Mouse (Mus musculus): ENCODE results near the gene Inpp5e.
A peak's percentile ranks its signal among the peaks of the same experiment; 100 is the strongest.
"Not testable (repeated sequence)": the region's sequence is repeated elsewhere in the genome, so short reads cannot be mapped to it uniquely, and the experiment has no call there.

Gene Inpp5e

GRCm38 (mm10) chr2:26421969-26422368, 13.0 kb upstream of the Inpp5e start:
- no peak for DNase-seq (ENCODE audit: low read depth, low spot score)

DNA sequence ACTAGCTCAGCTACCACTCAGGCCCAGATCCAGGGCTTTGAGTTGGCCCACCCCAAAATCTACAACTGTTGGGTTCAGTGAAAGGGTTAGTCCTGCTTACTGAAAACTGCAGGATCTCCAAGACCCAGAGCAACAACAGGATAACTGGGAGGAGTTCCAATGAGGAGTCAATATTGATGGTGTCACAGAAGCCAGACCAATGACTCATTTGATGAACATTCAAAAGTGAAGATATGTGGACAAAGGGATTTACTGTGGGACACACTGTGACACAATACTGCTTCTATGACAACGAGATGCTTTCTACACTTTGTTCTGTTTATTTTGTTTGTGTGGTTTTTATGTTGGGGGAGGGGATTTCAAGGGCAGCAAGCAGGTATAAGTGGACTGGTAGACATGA, 9.1 kb upstream of the Inpp5e start:
- DNase-seq (ENCODE audit: low read depth, low spot score) = no peak

GRCm38 (mm10) chr2:26417066-26417465, 8.1 kb upstream of the Inpp5e start:
- DNase-seq (ENCODE audit: low read depth, low spot score) = no peak

GRCm38 (mm10) chr2:26410931-26411411, 2.0 kb upstream of the Inpp5e start:
- no peak for DNase-seq (ENCODE audit: low read depth, low spot score)

DNA sequence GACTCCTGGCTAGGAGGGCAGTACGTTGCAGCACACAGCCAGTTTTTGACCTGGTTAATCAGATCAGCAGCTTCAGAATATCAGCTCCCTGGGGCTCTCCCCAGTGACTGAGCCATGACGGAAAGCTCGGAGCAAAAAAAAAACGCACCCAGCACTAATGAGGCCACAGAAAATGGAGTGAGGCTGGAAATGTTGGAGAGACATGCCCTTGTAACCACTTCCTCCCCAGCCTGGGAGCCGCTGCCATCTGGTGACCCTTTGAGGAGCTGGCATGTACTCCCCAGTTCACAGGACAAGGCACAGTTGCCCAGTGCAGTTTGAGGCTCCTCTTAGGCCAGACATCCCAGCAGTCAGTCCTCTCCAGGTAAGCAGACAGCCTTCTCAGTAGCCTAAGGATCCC, 1.1 kb upstream of the Inpp5e start:
- DNase-seq (ENCODE audit: low read depth, low spot score) = no peak

GRCm38 (mm10) chr2:26409362-26409761, 359 bp upstream of the Inpp5e start:
- no peak for DNase-seq (ENCODE audit: low read depth, low spot score)

DNA sequence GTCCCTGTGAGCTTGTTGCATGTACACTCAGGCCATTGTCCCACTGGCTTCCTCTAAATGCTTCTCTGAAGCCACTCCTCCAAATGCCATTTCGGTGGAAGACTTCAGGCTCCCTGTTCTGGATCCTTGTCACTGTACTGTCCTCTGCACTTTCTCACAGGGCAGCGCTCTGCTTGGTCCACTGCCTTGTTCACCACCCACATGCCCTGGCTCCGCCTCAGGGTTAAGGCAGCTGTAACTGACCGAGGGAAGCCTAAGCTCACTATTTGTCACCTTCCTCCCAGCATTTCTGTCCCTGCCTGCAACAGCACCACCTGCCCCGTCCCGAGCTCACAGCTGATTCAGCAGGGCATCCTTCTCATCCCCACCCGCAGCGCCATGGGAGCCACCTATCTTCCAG, 5.7 kb downstream of the Inpp5e start:
- no peak for DNase-seq (ENCODE audit: low read depth, low spot score)

- DNase-seq (ENCODE audit: low read depth, low spot score) = no peak
Observed at GRCm38 (mm10) chr2:26402265-26402664, 6.7 kb downstream of the Inpp5e start.

DNA sequence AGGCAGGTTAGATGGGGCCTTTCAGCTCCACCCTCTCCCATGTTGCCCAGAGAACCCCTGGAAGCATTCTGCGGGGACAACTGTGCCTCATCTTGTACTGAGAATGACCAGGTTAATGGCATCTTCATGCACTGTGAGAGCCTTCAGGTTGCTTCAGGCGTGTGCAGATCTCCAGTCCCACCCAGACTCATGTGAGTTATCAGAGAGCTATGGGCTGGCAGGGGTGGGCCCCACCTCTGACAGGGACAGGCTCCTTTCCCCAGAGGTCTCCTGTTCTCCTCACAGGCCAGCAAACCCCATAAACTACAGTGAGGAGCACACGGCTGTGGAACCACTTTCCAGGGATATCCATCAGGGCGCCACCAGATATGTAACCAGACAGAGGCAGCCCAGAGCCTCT, 8.0 kb downstream of the Inpp5e start:
- no peak for DNase-seq (ENCODE audit: low read depth, low spot score)

DNA sequence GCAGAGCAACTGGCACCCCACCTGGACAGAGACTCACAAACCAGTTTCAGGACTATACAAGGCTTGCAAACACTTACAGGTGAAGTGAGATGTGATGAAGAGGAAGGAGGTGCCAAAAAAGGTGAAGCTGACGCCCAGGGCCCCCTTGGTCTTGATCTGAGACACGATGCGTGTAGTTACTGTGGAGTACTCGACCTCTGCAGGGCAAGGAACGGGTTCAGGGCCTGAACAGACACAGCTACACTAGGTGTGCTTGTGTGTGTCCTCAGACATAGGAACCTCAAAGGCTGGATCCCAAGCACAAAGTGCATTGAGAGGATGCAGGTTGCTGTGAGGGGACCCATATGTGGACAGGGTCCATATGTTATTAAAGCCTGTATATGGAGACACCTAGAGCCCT, 8.7 kb downstream of the Inpp5e start:
- no peak for DNase-seq (ENCODE audit: low read depth, low spot score)

DNA sequence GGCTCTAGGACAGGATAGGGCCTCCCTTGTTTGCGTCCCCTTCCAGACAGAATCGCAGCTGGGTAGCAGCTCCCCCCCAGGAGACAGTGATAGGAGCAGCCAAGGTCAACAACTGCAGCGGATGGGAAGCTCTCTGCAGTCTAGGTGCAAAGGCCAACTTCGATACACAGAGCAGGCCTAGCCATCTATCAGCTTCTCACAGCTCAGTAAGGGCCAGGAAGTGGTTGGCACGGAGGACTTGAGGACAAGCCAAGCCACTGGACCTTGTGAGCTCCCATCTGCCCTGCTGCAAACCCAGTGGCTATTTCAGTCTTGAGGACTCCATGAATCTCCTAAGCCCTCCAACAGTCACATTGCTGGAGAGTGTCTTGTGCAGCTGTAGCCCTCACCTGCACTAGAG, 9.4 kb downstream of the Inpp5e start:
- no peak for DNase-seq (ENCODE audit: low read depth, low spot score)

DNA sequence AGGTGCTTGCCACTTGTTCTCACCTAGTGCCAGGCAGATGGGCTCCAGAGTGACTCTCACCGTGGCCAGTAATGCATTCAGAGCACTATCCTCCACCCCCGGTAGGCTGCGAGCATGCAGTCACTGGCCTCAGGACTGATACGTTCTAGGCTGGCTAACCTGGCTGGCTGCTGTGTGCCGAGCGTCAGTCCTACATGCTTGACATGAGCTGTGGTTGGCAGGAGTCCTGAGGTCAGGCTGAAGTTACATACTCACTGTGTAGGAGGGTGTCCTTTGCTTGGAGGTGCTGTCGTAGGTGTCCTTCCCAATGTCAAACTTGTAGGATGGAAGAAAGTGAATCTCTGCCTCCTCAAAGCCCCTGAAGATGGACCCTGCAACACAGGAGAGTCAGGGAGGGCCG, 10.0 kb downstream of the Inpp5e start:
- no peak for DNase-seq (ENCODE audit: low read depth, low spot score)

- DNase-seq (ENCODE audit: low read depth, low spot score) = no peak
Observed at GRCm38 (mm10) chr2:26391617-26392016, 17.4 kb downstream of the Inpp5e start.

GRCm38 (mm10) chr2:26390954-26391353, 18.0 kb downstream of the Inpp5e start:
- DNase-seq (ENCODE audit: low read depth, low spot score) = no peak

DNA sequence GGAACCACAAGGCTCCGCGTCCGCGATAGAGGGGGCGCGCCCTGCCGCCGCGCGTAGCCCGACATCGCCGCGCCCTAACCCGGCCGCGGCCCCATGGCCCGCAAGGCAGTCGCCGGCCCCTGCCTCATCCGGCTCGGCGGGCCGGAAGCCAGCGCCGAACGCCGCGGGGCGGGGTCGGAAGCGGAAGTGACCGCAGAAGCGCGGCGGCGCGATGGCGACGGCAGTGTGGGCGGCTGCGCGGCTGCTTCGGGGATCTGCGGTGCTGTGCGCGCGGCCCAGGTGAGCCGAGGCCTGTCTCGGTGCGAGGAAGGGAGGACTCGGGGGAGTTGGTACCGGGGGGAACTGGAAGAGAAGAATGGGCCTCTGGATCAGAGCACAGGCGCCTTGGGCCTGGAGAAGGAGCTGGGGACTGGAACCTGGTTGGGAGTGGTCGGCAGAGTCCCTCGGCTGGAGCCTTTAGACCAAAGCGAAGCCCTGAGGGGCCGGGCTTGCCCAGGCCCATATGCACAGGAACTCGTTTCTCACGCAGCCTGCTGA, 19.8 kb downstream of the Inpp5e start, which contains the start of the genes Entr1 and Pmpca:
TSS of gene Entr1 (minus strand) at position 163 of the 537 bp plus-strand sequence.
TSS of gene Pmpca (plus strand) at position 186 of the 537 bp plus-strand sequence.
- peak; percentile 94 for DNase-seq (ENCODE audit: low read depth, low spot score)

GRCm38 (mm10) chr2:26388682-26389153, 20.3 kb downstream of the Inpp5e start:
- no peak for DNase-seq (ENCODE audit: low read depth, low spot score)

DNA sequence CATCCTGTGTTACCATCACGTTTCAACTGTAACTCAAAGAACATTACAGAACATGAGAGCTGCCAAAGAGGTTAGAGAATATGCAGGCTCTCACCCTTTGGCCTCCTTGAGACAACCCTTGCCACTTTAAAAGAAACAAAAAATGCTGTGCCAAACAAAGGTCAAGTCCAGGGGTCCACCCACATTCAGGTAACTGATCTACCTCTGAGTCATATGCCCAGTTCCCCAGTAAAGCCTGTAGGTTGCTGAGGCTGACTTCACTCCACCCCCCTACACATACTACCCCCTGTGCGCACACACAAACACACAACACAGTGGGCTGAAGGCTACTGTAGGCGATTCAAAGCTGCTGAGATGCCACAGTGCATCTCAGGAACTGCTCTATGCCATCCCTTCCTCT, 21.3 kb downstream of the Inpp5e start:
- DNase-seq (ENCODE audit: low read depth, low spot score) = no peak

DNA sequence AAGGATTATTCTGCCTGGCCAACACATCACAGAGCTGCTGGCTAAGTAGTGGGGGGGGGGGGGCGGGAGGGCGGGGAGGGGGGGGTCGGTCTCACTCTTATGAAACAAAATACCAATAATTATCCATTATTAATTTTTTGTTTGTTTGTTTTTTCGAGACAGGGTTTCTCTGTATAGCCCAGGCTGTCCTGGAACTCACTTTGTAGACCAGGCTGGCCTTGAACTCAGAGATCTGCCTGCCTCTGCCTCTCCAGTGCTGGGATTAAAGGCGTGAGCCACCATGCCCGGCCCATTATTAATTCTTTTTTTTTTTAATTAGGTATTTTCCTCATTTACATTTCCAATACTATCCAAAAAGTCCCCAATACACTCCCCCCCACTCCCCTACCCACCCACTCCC, 28.1 kb downstream of the Inpp5e start:
- DNase-seq (ENCODE audit: low read depth, low spot score) = not testable (repeated sequence)

DNA sequence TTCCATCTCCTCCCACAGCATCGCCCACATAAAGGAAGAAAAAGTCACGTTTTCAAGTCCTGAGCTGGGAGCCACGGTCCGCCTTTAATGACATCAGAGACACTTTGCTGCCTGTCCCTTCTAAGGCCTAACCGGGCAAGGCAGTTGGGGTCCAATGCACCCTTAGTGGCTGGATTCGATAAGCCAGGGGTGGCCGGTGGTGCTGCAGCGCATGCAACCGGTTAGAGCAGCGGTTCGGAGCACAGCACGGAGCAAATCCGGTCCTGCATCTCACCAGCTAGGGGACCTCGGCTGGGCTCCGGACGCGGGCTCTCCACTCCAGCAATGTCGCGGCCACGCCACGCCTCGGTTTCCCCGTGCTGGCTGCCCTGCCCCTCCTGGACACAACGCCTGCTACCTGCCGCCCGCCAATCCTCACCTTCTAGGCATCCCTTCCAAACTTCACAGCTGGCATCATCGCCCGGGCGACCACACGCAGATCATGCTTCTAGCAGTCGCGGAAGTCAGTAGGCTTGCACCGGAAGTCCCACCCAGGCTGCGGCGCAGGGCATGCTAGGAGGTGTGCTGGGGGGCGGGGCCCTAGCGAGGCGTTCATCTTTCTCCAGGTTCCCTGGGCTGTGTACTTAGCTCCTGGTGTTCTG, 28.8 kb downstream of the Inpp5e start, which contains the start of gene Snapc4:
TSS of gene Snapc4 (minus strand) at position 523 of the 641 bp plus-strand sequence.
- DNase-seq (ENCODE audit: low read depth, low spot score) = peak; percentile 92

- DNase-seq (ENCODE audit: low read depth, low spot score) = no peak
Observed at GRCm38 (mm10) chr2:26372396-26372795, 36.6 kb downstream of the Inpp5e start.

GRCm38 (mm10) chr2:26368572-26368971, 40.4 kb downstream of the Inpp5e start:
- DNase-seq (ENCODE audit: low read depth, low spot score) = no peak

DNA sequence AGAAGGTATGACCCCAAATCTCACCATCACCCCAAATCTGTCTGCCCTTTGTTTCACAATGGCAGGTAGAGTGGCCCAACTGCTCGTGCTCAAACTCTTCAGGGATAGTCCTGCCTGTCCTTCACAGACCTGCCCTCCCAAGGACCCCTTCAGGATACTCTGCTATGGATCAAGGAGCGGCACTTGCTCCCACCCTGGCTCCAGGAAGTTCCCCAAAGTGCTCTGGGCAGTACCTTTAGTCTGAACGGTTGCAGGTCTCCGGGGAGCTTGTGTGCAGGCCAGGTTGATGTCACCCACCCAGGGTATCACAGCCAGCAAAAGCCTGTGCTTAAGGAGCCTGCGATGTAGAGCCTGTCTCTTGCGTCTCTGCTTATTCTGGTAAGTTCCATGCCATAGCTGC, 41.1 kb downstream of the Inpp5e start:
- DNase-seq (ENCODE audit: low read depth, low spot score) = no peak

GRCm38 (mm10) chr2:26364738-26365465, 44.1 kb downstream of the Inpp5e start:
- DNase-seq (ENCODE audit: low read depth, low spot score) = no peak
